Mouse (Mus musculus) adrenal gland, adult 8-10 months (tissue): Measurements from ENCODE around the gene Smpd3. TPM values are rescaled to one million over a fixed set of nuclear protein-coding genes. Genes with fewer than 3 reads are reported as not detected.

Experiments
- DNase-seq: peaks from one replicate; pipeline ENCODE4 v3.0.0; 2022
- total RNA-seq, 4 experiments: library from RNA; stranded (reverse); gene quantifications; 2 replicates each; pipeline ENCODE4 v1.2.4; 2022

The Smpd3 gene
- total RNA-seq, 4 experiments from 2014 or later: 8.3 to 13.7 (median 11.4) TPM

DNA sequence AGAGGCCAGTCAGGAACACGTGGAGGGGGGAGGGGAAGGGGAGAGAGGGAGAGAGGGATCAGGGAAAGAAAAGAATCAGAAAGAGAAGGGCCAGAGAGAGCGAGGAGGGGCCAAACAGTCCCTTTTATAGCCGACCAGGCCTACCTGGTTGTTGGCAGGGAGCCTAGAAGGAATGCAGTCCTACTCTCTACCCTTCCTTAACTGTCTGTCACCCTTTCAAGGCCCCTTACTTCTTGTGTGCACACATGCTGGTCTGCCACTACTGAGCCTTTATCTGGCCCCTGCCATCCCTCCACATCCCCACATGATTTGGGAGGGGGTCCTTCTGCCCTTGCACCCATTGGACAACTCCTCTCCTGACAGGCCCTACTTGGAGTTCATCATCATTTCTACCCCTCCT lies 49.1 kb downstream of the Smpd3 start:
- no peak for DNase-seq

DNA sequence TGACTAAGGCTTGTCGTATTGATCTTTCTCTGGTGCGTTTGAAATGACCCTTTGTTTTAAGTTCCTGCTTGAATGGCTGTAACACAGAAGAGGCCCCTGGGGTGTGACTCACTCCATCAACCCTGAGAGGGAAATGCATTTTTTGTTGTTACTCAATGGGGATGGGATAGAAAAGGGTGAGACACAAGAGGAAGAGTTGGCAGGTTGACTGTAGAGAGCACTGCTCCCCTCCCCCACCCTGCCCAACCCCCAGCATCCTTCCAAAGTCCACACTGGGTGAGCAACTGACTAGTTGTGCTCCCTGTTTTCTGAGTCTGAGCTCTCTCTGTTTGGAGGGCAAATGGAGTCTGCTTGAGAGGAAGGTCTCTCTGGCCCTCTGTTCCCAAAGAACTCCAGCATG lies 50.3 kb downstream of the Smpd3 start:
- DNase-seq: no peak

GRCm38 (mm10) chr8:106280844-106281243 lies 56.9 kb downstream of the Smpd3 start:
- DNase-seq: no peak

- no peak for DNase-seq
Observed at GRCm38 (mm10) chr8:106280154-106280553, 57.6 kb downstream of the Smpd3 start.

- DNase-seq: no peak
Observed at GRCm38 (mm10) chr8:106278367-106279042, 59.3 kb downstream of the Smpd3 start.

DNA sequence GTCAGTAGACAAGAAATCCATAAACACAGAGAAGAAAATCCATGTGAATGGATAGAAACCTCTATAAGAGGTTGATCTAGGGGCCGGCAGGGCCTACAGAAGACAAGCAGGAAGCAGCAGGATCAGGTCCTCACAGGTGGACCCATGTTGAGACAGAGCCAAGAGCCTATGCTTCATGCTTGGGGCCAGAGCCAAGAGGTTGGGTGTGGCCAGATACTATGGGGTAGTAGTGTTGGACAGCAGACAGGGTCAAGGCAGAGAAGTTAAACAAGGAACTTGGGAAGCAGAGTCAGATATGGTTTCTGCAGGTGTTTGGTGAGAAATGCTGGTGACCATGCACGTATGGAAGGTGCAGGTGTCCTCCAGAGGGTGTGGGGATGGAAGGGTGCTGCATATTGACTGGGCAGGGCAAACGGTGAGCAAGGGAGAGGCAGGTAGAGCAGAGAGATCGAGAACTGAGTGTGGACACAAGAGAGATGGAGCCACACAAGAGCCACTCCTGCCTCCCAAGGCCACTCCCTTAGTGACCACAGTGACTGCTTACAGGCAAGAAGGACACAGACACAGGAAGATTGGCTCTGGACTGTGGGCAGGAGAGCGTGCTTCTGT lies 61.0 kb downstream of the Smpd3 start:
- no peak for DNase-seq

DNA sequence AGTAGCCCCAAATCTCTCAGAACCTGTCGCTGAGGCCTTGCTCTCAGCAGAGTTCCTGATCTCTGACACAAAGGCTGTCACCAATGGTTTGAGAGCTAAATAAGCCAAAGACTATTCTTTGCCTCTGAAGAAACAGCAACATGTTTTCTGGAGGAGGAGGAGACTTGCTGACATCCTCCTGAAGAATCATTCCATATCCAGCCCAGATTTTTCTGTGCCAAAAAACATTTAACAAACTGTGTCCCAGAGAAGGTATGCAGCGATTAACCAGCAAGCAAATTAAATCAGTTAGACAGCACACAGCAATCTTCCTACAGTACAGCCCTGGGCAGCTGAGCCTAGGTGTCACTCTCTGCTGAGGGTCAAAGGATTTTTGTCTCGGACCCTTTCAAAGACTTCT lies 64.3 kb downstream of the Smpd3 start:
- DNase-seq: no peak

- DNase-seq: no peak
Observed at GRCm38 (mm10) chr8:106271378-106271777, 66.4 kb downstream of the Smpd3 start.

GRCm38 (mm10) chr8:106270804-106271203 lies 67.0 kb downstream of the Smpd3 start:
- DNase-seq: no peak

- DNase-seq: no peak
Observed at GRCm38 (mm10) chr8:106268710-106269346, 69.0 kb downstream of the Smpd3 start.

- DNase-seq: no peak
Observed at GRCm38 (mm10) chr8:106265398-106265797, 72.4 kb downstream of the Smpd3 start.

GRCm38 (mm10) chr8:106263928-106264327 lies 73.9 kb downstream of the Smpd3 start:
- DNase-seq: no peak

GRCm38 (mm10) chr8:106262343-106262742 lies 75.4 kb downstream of the Smpd3 start:
- DNase-seq: no peak

DNA sequence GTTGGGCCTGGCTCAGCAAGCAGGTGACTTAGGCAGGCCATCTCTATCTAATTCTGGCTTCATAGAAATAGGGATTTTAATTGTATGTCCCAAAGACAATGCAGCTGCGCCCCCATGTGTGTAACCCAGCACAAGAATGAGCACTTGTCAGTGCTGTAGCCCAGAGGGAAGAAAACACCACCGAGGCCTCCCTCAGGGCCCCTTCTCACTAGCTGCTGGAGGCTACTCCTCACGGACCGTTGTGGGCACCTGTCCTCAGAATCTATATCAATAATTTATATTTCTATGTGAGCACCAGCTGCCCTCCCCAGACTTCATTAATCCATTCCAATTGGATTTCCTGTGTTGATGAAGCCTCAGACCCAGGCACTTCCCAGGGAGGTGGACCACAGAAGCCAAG lies 76.9 kb downstream of the Smpd3 start:
- no peak for DNase-seq

DNA sequence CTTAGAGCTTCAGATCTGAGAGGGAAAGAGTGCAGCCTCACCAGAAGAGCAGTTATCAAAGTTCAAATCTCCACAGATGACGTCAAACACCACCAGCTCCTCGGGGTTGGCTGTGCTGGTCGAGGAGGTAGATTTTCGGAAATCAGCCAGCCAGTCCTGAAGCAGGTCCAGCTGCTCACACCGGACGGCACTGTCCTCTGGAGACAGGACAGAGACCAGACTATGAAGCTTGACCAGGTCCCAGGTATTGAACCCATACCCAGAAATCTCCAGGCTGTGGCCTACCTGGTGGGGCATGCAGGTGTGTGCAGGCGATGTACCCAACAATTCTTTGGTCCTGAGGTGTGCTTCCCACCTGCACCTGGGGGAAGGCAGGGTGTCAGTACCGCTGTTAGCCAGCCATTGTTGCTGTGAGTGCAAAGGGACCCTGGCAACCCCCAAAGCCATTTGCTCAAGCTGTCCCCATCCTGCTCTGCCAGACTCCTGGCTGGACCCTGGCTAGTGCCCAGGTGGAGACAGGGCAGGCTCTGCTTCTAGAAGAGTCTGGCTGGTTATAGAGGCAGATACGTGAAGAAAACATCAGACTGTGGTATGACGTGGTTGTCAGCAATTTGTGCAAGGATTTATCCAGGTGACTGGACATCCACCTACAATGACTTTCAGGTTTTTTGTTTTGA lies 78.1 kb downstream of the Smpd3 start:
- DNase-seq: no peak

GRCm38 (mm10) chr8:106258169-106258568 lies 79.6 kb downstream of the Smpd3 start:
- DNase-seq: no peak

DNA sequence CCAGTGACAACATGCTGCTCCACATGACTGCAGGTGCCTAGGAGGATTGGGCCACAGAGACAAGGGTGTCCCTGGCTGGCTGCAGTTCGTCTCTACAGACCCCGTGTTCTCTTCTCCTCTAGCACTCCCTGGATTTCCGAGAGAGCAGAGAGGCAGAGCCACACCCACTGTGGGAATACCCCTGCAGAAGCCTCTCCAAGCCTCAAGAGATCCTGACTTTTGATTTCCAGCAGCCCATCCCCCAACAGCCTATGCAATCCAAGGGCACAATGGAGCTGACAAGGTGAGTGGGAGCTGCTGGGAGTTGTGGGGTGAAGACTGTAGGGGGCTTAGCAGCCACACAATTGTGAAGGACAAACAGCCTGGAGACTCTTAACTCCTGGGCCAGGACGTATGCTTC lies 87.6 kb downstream of the Smpd3 start:
- DNase-seq: no peak

GRCm38 (mm10) chr8:106237106-106237505 lies 100.7 kb downstream of the Smpd3 start:
- DNase-seq: no peak

- DNase-seq: no peak
Observed at GRCm38 (mm10) chr8:106234567-106235261, 103.1 kb downstream of the Smpd3 start.

- no peak for DNase-seq
Observed at GRCm38 (mm10) chr8:106232751-106233150, 105.0 kb downstream of the Smpd3 start.

DNA sequence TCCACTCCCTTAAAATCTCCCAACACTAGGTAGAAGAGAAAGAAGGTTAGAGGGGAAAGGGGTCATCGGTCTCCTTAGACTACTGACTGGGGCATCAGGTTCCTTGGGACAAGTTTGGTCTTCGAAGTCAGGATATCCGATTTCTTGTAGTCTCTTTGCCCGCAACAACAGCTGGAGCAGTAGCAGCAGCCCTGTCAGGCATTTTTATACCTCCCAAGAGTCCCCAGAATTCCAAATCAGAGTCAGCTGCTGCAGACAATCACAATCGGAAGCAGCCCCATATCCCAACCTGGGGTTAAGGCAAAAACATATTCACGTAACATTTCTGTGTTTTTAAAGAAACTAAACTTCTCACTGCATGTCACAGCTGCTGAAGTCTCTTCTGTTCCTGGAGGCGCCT lies 106.3 kb downstream of the Smpd3 start:
- DNase-seq: no peak

- no peak for DNase-seq
Observed at GRCm38 (mm10) chr8:106226589-106226988, 111.2 kb downstream of the Smpd3 start.

- no peak for DNase-seq
Observed at GRCm38 (mm10) chr8:106219620-106220019, 118.2 kb downstream of the Smpd3 start.
